Mouse (Mus musculus): Measurements from ENCODE around the gene Rbm19.

- TF ChIP-seq USF1 (IDR thresholded peaks at IDR 0.05; ENCODE audit: low read depth) (no peak), CTCF (IDR thresholded peaks at IDR 0.05; ENCODE audit: control insufficient read depth, insufficient read depth, insufficient read length) (no peak), FOSL1 (IDR thresholded peaks at IDR 0.05; ENCODE audit: insufficient read depth, low read length, poor library complexity, severe bottlenecking) (no peak)
Observed at GRCm38 (mm10) chr5:120128511-120128910, 12.2 kb downstream of the Rbm19 start.
